Mouse (Mus musculus) retina, postnatal 7 days (tissue): ENCODE measurements around the gene Trp53tg5.

Experiments used
- DNase-seq: peaks from one replicate; pipeline ENCODE4 v3.0.0-alpha.2; 2012; ENCODE audit warnings: low read depth, low spot score

Gene Trp53tg5

GRCm38 (mm10) chr2:164473624-164474023, at the start of gene Trp53tg5:
Trp53tg5 (minus strand) TSS chr2:164473724.
- no peak for DNase-seq

GRCm38 (mm10) chr2:164522280-164522679, 48.8 kb upstream of the Trp53tg5 start:
- DNase-seq, result no peak

GRCm38 (mm10) chr2:164521841-164522240, 48.3 kb upstream of the Trp53tg5 start:
- no peak for DNase-seq

GRCm38 (mm10) chr2:164520782-164521181, 47.3 kb upstream of the Trp53tg5 start:
- peak; percentile 49 for DNase-seq

- DNase-seq, result no peak
Measured at GRCm38 (mm10) chr2:164519171-164519526, 45.6 kb upstream of the Trp53tg5 start.

GRCm38 (mm10) chr2:164518266-164519170, 45.0 kb upstream of the Trp53tg5 start:
- no peak for DNase-seq

- DNase-seq, result peak; percentile 46
Measured at GRCm38 (mm10) chr2:164517485-164518221, 44.1 kb upstream of the Trp53tg5 start.

GRCm38 (mm10) chr2:164516592-164516991, 43.1 kb upstream of the Trp53tg5 start:
- DNase-seq, result no peak

GRCm38 (mm10) chr2:164515897-164516296, 42.4 kb upstream of the Trp53tg5 start:
- DNase-seq, result no peak

- DNase-seq, result no peak
Measured at GRCm38 (mm10) chr2:164514916-164515315, 41.4 kb upstream of the Trp53tg5 start.

GRCm38 (mm10) chr2:164513389-164513788, 39.9 kb upstream of the Trp53tg5 start:
- DNase-seq, result no peak

GRCm38 (mm10) chr2:164512121-164512909, 38.8 kb upstream of the Trp53tg5 start:
- DNase-seq, result peak; percentile 78

GRCm38 (mm10) chr2:164510621-164511190, 37.2 kb upstream of the Trp53tg5 start:
- no peak for DNase-seq

- DNase-seq, result no peak
Measured at GRCm38 (mm10) chr2:164507811-164508210, 34.3 kb upstream of the Trp53tg5 start.

- no peak for DNase-seq
Measured at GRCm38 (mm10) chr2:164505619-164506347, 32.3 kb upstream of the Trp53tg5 start.

- no peak for DNase-seq
Measured at GRCm38 (mm10) chr2:164504919-164505318, 31.4 kb upstream of the Trp53tg5 start.

GRCm38 (mm10) chr2:164500511-164500910, 27.0 kb upstream of the Trp53tg5 start:
- DNase-seq, result no peak

GRCm38 (mm10) chr2:164499317-164499716, 25.8 kb upstream of the Trp53tg5 start:
- DNase-seq, result no peak

GRCm38 (mm10) chr2:164497691-164498268, 24.3 kb upstream of the Trp53tg5 start:
- no peak for DNase-seq
